Mouse (Mus musculus) right cerebral cortex, postnatal 36 days (tissue): ENCODE data around the gene Thbs4.

Experiments used
- DNase-seq, 2 experiments: peaks; one replicate each; pipeline ENCODE4 v3.0.0; 2022; ENCODE audit warnings: low spot score in 2 of 2, mixed read lengths in 1 of 2

The Thbs4 gene

GRCm38 (mm10) chr13:92794462-92795214, at the start of gene Thbs4:
Gene Thbs4, minus strand, starts transcription at chr13:92794818.
- no peak for DNase-seq

GRCm38 (mm10) chr13:92833162-92833561, 38.5 kb upstream of the Thbs4 start:
- DNase-seq, result no peak

- no peak for DNase-seq
These were observed 34.2 kb upstream of the Thbs4 start for GRCm38 (mm10) chr13:92828820-92829219.

- DNase-seq, result no peak
These were observed 22.7 kb upstream of the Thbs4 start for GRCm38 (mm10) chr13:92817357-92817756.

GRCm38 (mm10) chr13:92816329-92816728, 21.7 kb upstream of the Thbs4 start:
- DNase-seq, result no peak

GRCm38 (mm10) chr13:92810592-92810991, 16.0 kb upstream of the Thbs4 start:
- DNase-seq, result peak; percentile 16 to 47

GRCm38 (mm10) chr13:92807849-92808248, 13.2 kb upstream of the Thbs4 start:
- DNase-seq, result no peak

GRCm38 (mm10) chr13:92806785-92807184, 12.2 kb upstream of the Thbs4 start:
- no peak for DNase-seq

GRCm38 (mm10) chr13:92799306-92799925, 4.8 kb upstream of the Thbs4 start:
- DNase-seq, result peak in 1 of 2 experiments; percentile 13

- no peak for DNase-seq
These were observed 4.2 kb upstream of the Thbs4 start for GRCm38 (mm10) chr13:92798830-92799229.

- DNase-seq, result no peak
These were observed 982 bp downstream of the Thbs4 start for GRCm38 (mm10) chr13:92793636-92794035.

GRCm38 (mm10) chr13:92791474-92791873, 3.1 kb downstream of the Thbs4 start:
- no peak for DNase-seq

GRCm38 (mm10) chr13:92784311-92784710, 10.3 kb downstream of the Thbs4 start:
- DNase-seq, result no peak

GRCm38 (mm10) chr13:92783551-92783950, 11.1 kb downstream of the Thbs4 start:
- no peak for DNase-seq

- DNase-seq, result no peak
These were observed 13.7 kb downstream of the Thbs4 start for GRCm38 (mm10) chr13:92780927-92781326.

GRCm38 (mm10) chr13:92780076-92780475, 14.5 kb downstream of the Thbs4 start:
- no peak for DNase-seq

- DNase-seq, result no peak
These were observed 16.0 kb downstream of the Thbs4 start for GRCm38 (mm10) chr13:92778642-92779041.

GRCm38 (mm10) chr13:92775916-92776315, 18.7 kb downstream of the Thbs4 start:
- no peak for DNase-seq

GRCm38 (mm10) chr13:92774887-92775286, 19.7 kb downstream of the Thbs4 start:
- no peak for DNase-seq

GRCm38 (mm10) chr13:92772500-92772899, 22.1 kb downstream of the Thbs4 start:
- no peak for DNase-seq

- no peak for DNase-seq
These were observed 23.1 kb downstream of the Thbs4 start for GRCm38 (mm10) chr13:92771566-92771965.

- no peak for DNase-seq
These were observed 29.0 kb downstream of the Thbs4 start for GRCm38 (mm10) chr13:92765454-92766242.

- no peak for DNase-seq
These were observed 32.3 kb downstream of the Thbs4 start for GRCm38 (mm10) chr13:92762322-92762721.
